In the genomic region with DNA sequence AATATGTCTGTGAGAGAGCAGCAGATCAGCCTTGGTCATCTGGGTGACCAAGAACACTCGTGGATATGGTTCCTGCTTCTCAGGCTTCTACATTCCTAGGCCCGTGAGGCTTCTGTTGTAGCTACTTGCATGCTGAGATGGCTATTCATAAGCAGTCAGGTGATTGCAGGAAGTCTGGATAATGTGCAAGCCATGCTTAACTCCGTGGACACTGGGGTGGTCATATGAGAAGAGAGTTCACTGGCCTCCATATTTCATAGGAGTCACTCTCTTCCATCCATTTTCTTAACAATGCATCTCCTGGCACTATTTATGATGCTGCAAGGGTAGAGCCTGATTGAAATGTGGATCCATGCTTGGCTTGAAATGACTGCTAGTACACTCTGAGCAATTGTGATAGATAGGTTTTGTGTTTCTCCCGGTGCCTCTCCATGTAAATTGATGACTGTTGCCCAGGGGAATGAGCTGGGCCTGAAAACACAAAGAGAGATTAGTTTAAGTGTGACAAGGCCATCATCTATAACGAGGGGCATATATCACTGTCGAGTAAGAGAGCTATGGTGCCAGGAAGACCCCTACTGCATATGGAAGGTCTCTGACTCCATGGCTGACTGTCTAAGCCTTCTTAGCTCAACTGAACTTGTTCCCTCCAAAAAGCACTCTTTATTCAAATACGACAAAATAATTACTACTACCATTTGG, we compare ENCODE assay signal across 28 mouse cellular contexts. TPM values are rescaled to one million over a fixed set of nuclear protein-coding genes. Genes with fewer than 3 reads are reported as not detected.
DNase-seq lines count a peak whose midpoint lies in the region; ATAC-seq and TF ChIP-seq lines count a peak whose summit lies in the region.
"Had no signal": no experiment of that assay in that cellular context is flagged by ENCODE, and none has a peak within 500 bp of the region (broad histone marks: within the 10 kb centered on the region; RNA-seq: fewer than 3 reads in every experiment).

No protein-coding gene starts in this region.

- no peak overlapping the region for H3K4me3 ChIP-seq in kidney, embryonic 16.5 days (ENCODE audit: low read length)
- H3K4me3 ChIP-seq in forebrain, postnatal 0 days (ENCODE audit: low read depth, low read length), result no peak overlapping the region
- H3K4me3 ChIP-seq in liver, embryonic 11.5 days (ENCODE audit: low read depth, low read length), result no peak overlapping the region
- H3K4me3 ChIP-seq: embryonic facial prominence, embryonic 12.5 days; erythroblast, embryonic 14.5 days; heart, embryonic 13.5 days; intestine, embryonic 15.5 days; liver, embryonic 15.5 days had no signal

- no peak overlapping the region for H3K9ac ChIP-seq in kidney, embryonic 16.5 days (replicated peaks; ENCODE audit: low read length)
- no peak overlapping the region for H3K9ac ChIP-seq in forebrain, postnatal 0 days
- no peak overlapping the region for H3K9ac ChIP-seq in liver, embryonic 11.5 days (ENCODE audit: low read depth, low read length)
- H3K9ac ChIP-seq: embryonic facial prominence, embryonic 12.5 days; heart, embryonic 13.5 days; intestine, embryonic 15.5 days; liver, embryonic 15.5 days had no signal

- H3K4me2 ChIP-seq in kidney, embryonic 16.5 days (replicated peaks; ENCODE audit: low read depth, low read length), result no peak overlapping the region
- H3K4me2 ChIP-seq in forebrain, postnatal 0 days (ENCODE audit: low read depth), result no peak overlapping the region
- no peak overlapping the region for H3K4me2 ChIP-seq in liver, embryonic 11.5 days
- H3K4me2 ChIP-seq: embryonic facial prominence, embryonic 12.5 days; heart, embryonic 13.5 days; intestine, embryonic 15.5 days; liver, embryonic 15.5 days; midbrain, embryonic 11.5 days had no signal

- no peak overlapping the region for H3K27ac ChIP-seq in kidney, embryonic 16.5 days (ENCODE audit: low read length)
- no peak overlapping the region for H3K27ac ChIP-seq in forebrain, postnatal 0 days (ENCODE audit: low read depth, low read length)
- H3K27ac ChIP-seq in liver, embryonic 11.5 days (ENCODE audit: low read depth, low read length), result no peak overlapping the region
- H3K27ac ChIP-seq: embryonic facial prominence, embryonic 12.5 days; heart, embryonic 13.5 days; intestine, embryonic 15.5 days; liver, embryonic 15.5 days; macrophage had no signal

- ATAC-seq in kidney, embryonic 16.5 days (ENCODE audit: low FRiP score, low TSS enrichment), result peak; percentile 15; the same call in 1 of the 2 replicates
- ATAC-seq in forebrain, postnatal 0 days, result peak; percentile 66
- no peak for ATAC-seq in liver, embryonic 11.5 days (replicated peaks; ENCODE audit: low FRiP score)
- ATAC-seq: intestine, embryonic 15.5 days had no signal

- no peaks in the 10 kb centered on the region for H3K27me3 ChIP-seq in kidney, embryonic 16.5 days (ENCODE audit: insufficient read depth, low read length)
- H3K27me3 ChIP-seq in forebrain, postnatal 0 days (ENCODE audit: insufficient read depth, low read length), result no peaks in the 10 kb centered on the region
- no peaks in the 10 kb centered on the region for H3K27me3 ChIP-seq in liver, embryonic 11.5 days (replicated peaks; ENCODE audit: control insufficient read depth, insufficient read depth, low read length)
- H3K27me3 ChIP-seq: embryonic facial prominence, embryonic 12.5 days; heart, embryonic 13.5 days; intestine, embryonic 15.5 days; liver, embryonic 15.5 days had no signal

- no peaks in the 10 kb centered on the region for H3K4me1 ChIP-seq in kidney, embryonic 16.5 days (ENCODE audit: insufficient read depth, low read length)
- H3K4me1 ChIP-seq in forebrain, postnatal 0 days (ENCODE audit: insufficient read depth), result no peaks in the 10 kb centered on the region
- no peaks in the 10 kb centered on the region for H3K4me1 ChIP-seq in liver, embryonic 11.5 days (replicated peaks; ENCODE audit: control insufficient read depth, insufficient read depth, low read length)
- H3K4me1 ChIP-seq: embryonic facial prominence, embryonic 12.5 days; heart, embryonic 13.5 days; intestine, embryonic 15.5 days; liver, embryonic 15.5 days had no signal

- TF ChIP-seq CTCF in forebrain, postnatal 0 days (IDR thresholded peaks at IDR 0.05; ENCODE audit: low read depth), result no peak

- DNase-seq in embryo, embryonic 10 days (ENCODE audit: low spot score), result peak; percentile 17
- DNase-seq in embryo, embryonic 9.5 days (ENCODE audit: extremely low spot score), result no peak
- no peak for DNase-seq in kidney, adult 18-20 months
- no peak for DNase-seq in forebrain, postnatal 0 days
- peak; percentile 56 for DNase-seq in mesoderm, embryonic 11.5 days (ENCODE audit: low read depth, low spot score)
- DNase-seq in liver, embryonic 11.5 days (ENCODE audit: low spot score), result no peak
- DNase-seq in layer of hippocampus, adult 18-20 months (ENCODE audit: low spot score in 2 of 2), result no peak
- DNase-seq: adrenal gland, postnatal 25 days; cerebellum, adult 18-20 months; cerebellum, postnatal 36 days; gastrocnemius, postnatal 14 days; heart, adult 18-20 months; heart, postnatal 36 days; right cerebral cortex, adult 18-20 months had no signal

- no peaks in the 10 kb centered on the region for H3K9me3 ChIP-seq in kidney, embryonic 16.5 days (ENCODE audit: low read length)
- H3K9me3 ChIP-seq in forebrain, postnatal 0 days (ENCODE audit: low read length), result no peaks in the 10 kb centered on the region
- H3K9me3 ChIP-seq in liver, embryonic 11.5 days (ENCODE audit: control insufficient read depth, low read length), result no peaks in the 10 kb centered on the region
- H3K9me3 ChIP-seq: embryonic facial prominence, embryonic 12.5 days; heart, embryonic 13.5 days; intestine, embryonic 15.5 days; liver, embryonic 15.5 days had no signal

- H3K36me3 ChIP-seq in kidney, embryonic 16.5 days (ENCODE audit: insufficient read depth, low read length), result no peaks in the 10 kb centered on the region
- no peaks in the 10 kb centered on the region for H3K36me3 ChIP-seq in forebrain, postnatal 0 days (ENCODE audit: insufficient read depth)
- no peaks in the 10 kb centered on the region for H3K36me3 ChIP-seq in liver, embryonic 11.5 days (ENCODE audit: control insufficient read depth, insufficient read depth, low read length)
- H3K36me3 ChIP-seq: embryonic facial prominence, embryonic 12.5 days; heart, embryonic 13.5 days; intestine, embryonic 15.5 days; liver, embryonic 15.5 days had no signal

- WGBS in kidney, embryonic 16.5 days, result 34% methylated on average over 7 of the region's 7 CpGs
- WGBS in forebrain, postnatal 0 days, result 43% methylated on average over 7 of the region's 7 CpGs
- 63% methylated on average over 7 of the region's 7 CpGs for WGBS in liver, embryonic 11.5 days

RNA-seq across cellular contexts. Expression of a gene that starts 2.3 kb away (rescaled TPM):
- polyA plus RNA-seq in kidney, embryonic 16.5 days (2015; fragmentation: Nextera tagmentation; extraction: Ambion mirVana), result not detected in 2 replicates
- not detected in 2 replicates for total RNA-seq in forebrain, postnatal 0 days (2014; rRNA removed)
- 0.05 TPM in 1 of 2 replicates, not detected in the other for polyA plus RNA-seq in forebrain, postnatal 0 days (2015; fragmentation: Nextera tagmentation; extraction: Ambion mirVana)
- polyA plus RNA-seq in liver, embryonic 11.5 days (2014; fragmentation: Nextera tagmentation; extraction: Ambion mirVana), result 0.10 TPM in 1 of 2 replicates, not detected in the other
- total RNA-seq in layer of hippocampus, adult 18-20 months (2021), result not detected
- total RNA-seq: adrenal gland, postnatal 25 days; gastrocnemius, postnatal 14 days; heart, adult 18-20 months; heart, postnatal 36 days; layer of hippocampus, postnatal 25 days; left cerebral cortex, postnatal 25 days had no signal
- polyA plus RNA-seq: embryonic facial prominence, embryonic 12.5 days; erythroblast, embryonic 14.5 days; heart, embryonic 13.5 days; intestine, embryonic 15.5 days; large intestine, adult 2 months; limb, embryonic 14.5 days; liver, embryonic 15.5 days; lung, embryonic 16.5 days; macrophage; midbrain, embryonic 11.5 days; small intestine, adult 2 months had no signal

Comparison
In these comparisons a context has a peak if more than half of its experiments do, and no peak if none do; other contexts are left out.
1. DNase-seq: peak in embryo, embryonic 10 days (single experiment) and mesoderm, embryonic 11.5 days (single experiment); none in embryo, embryonic 9.5 days (single experiment), kidney, adult 18-20 months (single experiment), forebrain, postnatal 0 days (single experiment), liver, embryonic 11.5 days (single experiment) and layer of hippocampus, adult 18-20 months (0 of 2).